Mouse (Mus musculus) bone marrow macrophage, adult 2 months (primary cell): Measurements from ENCODE around the gene Ift122.

Experiments used
- CTCF ChIP-seq: IDR thresholded peaks from 2 replicates; pipeline ENCODE4 v1.5.1; 2012; ENCODE audit warnings: low read depth, mild to moderate bottlenecking, low read length, moderate library complexity
- POLR2A ChIP-seq: IDR thresholded peaks from 2 replicates; pipeline ENCODE4 v1.6.1; 2012; ENCODE audit warnings: mild to moderate bottlenecking, low read depth, low read length, borderline replicate concordance

GRCm38 (mm10) chr6:115955664-115956063 is 102.4 kb downstream of the Ift122 start:
- TF ChIP-seq CTCF (no peak), POLR2A (no peak)
